Mouse (Mus musculus) heart, postnatal 0 days (tissue): ENCODE measurements at regions not wholly inside any gene's neighbourhood (a gene's known extent, or its start where the extent isn't known, plus 50 kb on each side); places are given as distances from the start of the nearest gene placed in this dataset.

Experiments used
- ATAC-seq: fragments of 200-750 bp; cut with Nextera tagmentation; 2 replicates; pipeline ENCODE4 v1.8.0; 2017; ENCODE audit warnings: low read depth, moderate number of reproducible peaks, moderate library complexity; ENCODE audit not compliant: insufficient read depth
- DNase-seq: peaks from one replicate; pipeline ENCODE4 v3.0.0-alpha.2; 2016; ENCODE audit warnings: low spot score
- H3K27ac ChIP-seq: fragments of 300-500 bp; sonication (generic); 2 replicates; pipeline ENCODE4 v1.5.1; 2014; ENCODE audit warnings: low read depth, mild to moderate bottlenecking
- H3K27me3 ChIP-seq: fragments of 300-500 bp; sonication (generic); 2 replicates; pipeline ENCODE4 v1.6.1; 2014; ENCODE audit warnings: low read length, mixed read lengths; ENCODE audit not compliant: control insufficient read depth, insufficient read depth
- H3K36me3 ChIP-seq: fragments of 300-500 bp; sonication (generic); replicated peaks from 2 replicates; pipeline ENCODE4 v1.6.1; 2014; ENCODE audit warnings: low read length, mixed read lengths; ENCODE audit not compliant: control insufficient read depth, insufficient read depth
- H3K4me1 ChIP-seq: fragments of 300-500 bp; sonication (generic); 2 replicates; pipeline ENCODE4 v1.6.1; 2014; ENCODE audit warnings: antibody characterized with exemption; ENCODE audit not compliant: control insufficient read depth, insufficient read depth
- H3K4me2 ChIP-seq: fragments of 300-500 bp; sonication (generic); 2 replicates; pipeline ENCODE4 v1.6.1; 2014; ENCODE audit warnings: low read depth, mild to moderate bottlenecking, low read length, moderate library complexity
- H3K4me3 ChIP-seq: fragments of 300-500 bp; sonication (generic); 2 replicates; pipeline ENCODE4 v1.5.1; 2014; ENCODE audit warnings: low read depth, low read length
- H3K9ac ChIP-seq: fragments of 300-500 bp; sonication (generic); replicated peaks from 2 replicates; pipeline ENCODE4 v1.6.1; 2014; ENCODE audit warnings: low read depth, low read length, mixed read lengths
- H3K9me3 ChIP-seq: fragments of 300-500 bp; sonication (generic); replicated peaks from 2 replicates; pipeline ENCODE4 v1.6.1; 2016; ENCODE audit warnings: low read length; ENCODE audit not compliant: control insufficient read depth
- CTCF ChIP-seq: IDR thresholded peaks from 2 replicates; pipeline ENCODE4 v1.5.1; 2016; ENCODE audit warnings: antibody characterized with exemption, control low read depth, low read depth
- EP300 ChIP-seq: IDR thresholded peaks from 2 replicates; pipeline ENCODE4 v1.6.1; 2016; ENCODE audit warnings: antibody characterized with exemption, low read depth
- WGBS: fragments of 180-500 bp; shearing (Covaris S2); extraction: QIAGEN DNeasy Blood & Tissue Kit; methylation state at CpG from one replicate; pipeline ENCODE4 v1.1.7; 2014; 5-methylcytosine and 5-hydroxymethylcytosine counted together

DNA sequence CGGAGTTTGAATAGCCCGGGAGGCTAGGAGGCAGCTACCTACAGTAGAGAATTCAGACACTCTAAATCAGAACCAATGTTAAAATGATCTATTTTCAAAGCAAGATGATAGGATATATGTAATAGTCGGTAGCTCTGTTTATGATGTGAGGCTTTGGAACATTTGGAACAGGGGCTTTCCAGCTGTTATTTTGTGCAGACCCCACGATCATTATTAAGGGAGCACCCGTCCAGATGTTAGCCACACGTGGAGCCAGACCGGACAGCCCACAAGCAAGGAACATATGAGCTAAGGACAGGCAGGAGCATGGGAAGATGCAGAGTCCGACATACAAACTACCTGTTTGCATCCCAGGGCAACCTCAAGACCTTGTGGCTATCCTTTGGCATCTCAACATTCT is 74.3 kb upstream of the Cpm start:
- no peak for ATAC-seq
- no peak overlapping the region for H3K9ac ChIP-seq
- H3K27me3 ChIP-seq = no peaks in the 10 kb centered on the region
- no peaks in the 10 kb centered on the region for H3K4me1 ChIP-seq
- no peak for DNase-seq
- H3K4me2 ChIP-seq = no peak overlapping the region
- H3K27ac ChIP-seq = no peak overlapping the region
- no peaks in the 10 kb centered on the region for H3K36me3 ChIP-seq
- 80% methylated on average over 8 of the region's 8 CpGs for WGBS
- TF ChIP-seq EP300 (no peak), CTCF (no peak)
- no peak overlapping the region for H3K4me3 ChIP-seq
- no peaks in the 10 kb centered on the region for H3K9me3 ChIP-seq

DNA sequence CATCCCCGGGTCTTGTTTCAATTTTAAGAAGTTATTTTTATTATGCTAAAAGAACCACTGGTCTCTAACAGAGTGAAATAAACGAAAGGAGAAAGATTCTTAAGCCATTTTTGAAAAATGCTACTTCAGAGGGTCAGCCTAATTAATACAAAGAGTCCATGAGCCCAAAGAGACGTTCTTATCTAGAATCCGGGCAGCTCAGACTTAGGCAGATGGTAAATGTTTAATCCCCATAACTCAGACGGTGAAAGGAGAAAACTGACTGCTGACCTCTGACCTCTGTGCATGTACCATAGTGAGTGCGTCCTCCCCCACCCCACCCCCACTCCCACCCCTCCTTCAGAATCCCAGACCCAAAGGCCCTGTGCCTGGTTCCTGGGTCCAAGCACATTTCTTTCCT is 74.8 kb upstream of the Cpm start:
- 53% methylated on average over 6 of the region's 6 CpGs for WGBS
- no peaks in the 10 kb centered on the region for H3K36me3 ChIP-seq

GRCm38 (mm10) chr10:117553211-117554186 is 75.8 kb upstream of the Cpm start:
- Histone ChIP-seq H3K4me2 (no peak overlapping the region), H3K4me1 (no peaks in the 10 kb centered on the region), H3K4me3 (no peak overlapping the region), H3K27me3 (no peaks in the 10 kb centered on the region), H3K9me3 (no peaks in the 10 kb centered on the region), H3K36me3 (no peaks in the 10 kb centered on the region), H3K27ac (no peak overlapping the region), H3K9ac (no peak overlapping the region)
- ATAC-seq = no peak
- WGBS = 86% methylated on average over 15 of the region's 15 CpGs
- no peak for DNase-seq
- no peak for TF ChIP-seq CTCF

More for the DNA sequence above, 74.8 kb upstream of the Cpm start:
- DNase-seq (no peak), ATAC-seq (no peak)
- Histone ChIP-seq H3K4me3 (no peak overlapping the region), H3K9ac (no peak overlapping the region), H3K4me2 (no peak overlapping the region), H3K9me3 (no peaks in the 10 kb centered on the region), H3K27me3 (no peaks in the 10 kb centered on the region), H3K4me1 (no peaks in the 10 kb centered on the region), H3K27ac (no peak overlapping the region)
- TF ChIP-seq EP300 = no peak
- no peak for TF ChIP-seq CTCF

DNA sequence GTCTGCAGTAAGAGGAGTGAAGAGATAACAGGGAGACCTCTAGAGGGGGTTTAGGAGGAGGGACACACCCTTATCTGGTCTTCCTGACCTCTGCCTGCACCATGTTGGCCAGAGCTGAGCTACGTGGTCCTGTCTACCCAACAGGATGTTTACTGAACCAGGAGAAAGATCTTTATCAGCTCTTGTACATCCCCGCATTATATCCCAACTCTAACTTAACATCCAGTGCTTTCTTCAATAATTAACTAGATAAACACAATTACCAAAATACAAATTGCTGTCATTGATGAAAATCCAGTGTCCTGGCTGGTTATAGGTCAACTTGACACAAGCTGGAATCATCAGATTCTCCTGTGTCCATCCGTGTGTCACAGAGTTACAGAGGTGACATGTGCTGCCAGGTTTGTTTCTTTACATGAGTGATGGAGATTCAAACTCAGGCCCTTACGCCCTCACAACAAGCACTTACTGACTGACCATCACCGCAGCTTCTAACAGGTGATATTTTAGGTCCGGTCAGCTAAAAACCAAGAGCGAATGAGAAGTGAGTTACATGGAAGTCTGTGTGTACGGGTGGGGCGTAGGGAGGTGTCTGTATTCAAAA is 77.1 kb upstream of the Cpm start:
- Histone ChIP-seq H3K9me3 (no peaks in the 10 kb centered on the region), H3K27me3 (no peaks in the 10 kb centered on the region), H3K4me3 (no peak overlapping the region), H3K36me3 (no peaks in the 10 kb centered on the region), H3K27ac (no peak overlapping the region), H3K4me2 (no peak overlapping the region), H3K4me1 (no peaks in the 10 kb centered on the region), H3K9ac (no peak overlapping the region)
- DNase-seq (no peak), ATAC-seq (no peak)
- TF ChIP-seq CTCF (no peak), EP300 (no peak)
- 83% methylated on average over 9 of the region's 9 CpGs for WGBS

DNA sequence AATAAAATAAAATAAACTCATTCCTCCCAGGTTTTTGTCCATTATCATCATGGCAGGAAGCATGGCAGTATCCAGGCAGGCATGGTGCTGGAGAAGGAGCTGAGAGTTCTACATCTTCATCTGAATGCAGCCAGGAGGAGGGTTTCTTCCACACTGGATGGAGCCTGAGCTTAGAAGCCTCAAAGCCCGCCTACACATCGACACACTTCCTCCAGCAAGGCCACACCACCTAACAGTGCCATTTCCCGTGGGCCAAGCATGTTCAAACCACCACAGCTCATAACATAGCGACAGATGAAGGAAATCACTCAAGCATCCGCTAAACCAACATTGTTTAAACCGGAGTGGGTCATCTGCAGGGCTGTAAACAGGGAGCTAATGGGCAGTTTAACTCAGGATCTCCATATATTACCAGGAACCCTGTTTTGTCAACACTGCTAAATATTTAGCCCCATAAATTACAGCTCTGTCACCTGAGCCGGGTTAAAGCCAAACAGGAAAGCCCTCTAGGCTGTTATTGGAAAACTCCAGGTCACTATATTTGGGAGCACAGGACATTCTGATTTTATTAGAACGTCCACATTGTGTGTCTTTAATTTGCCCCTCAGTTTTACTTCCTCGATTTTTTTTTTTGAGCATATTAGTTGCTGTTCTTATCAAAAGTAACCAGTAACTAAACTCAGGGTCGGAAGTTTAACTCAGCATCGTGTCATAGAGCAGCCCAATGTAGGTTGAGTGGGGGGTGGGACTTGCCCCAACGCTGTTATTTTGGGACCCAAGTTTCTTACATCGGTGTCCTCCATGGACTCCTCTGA is 77.9 kb upstream of the Cpm start:
- DNase-seq (no peak), ATAC-seq (no peak)
- H3K27ac ChIP-seq = no peak overlapping the region
- 74% methylated on average over 13 of the region's 13 CpGs for WGBS
- H3K4me2 ChIP-seq = no peak overlapping the region
- no peaks in the 10 kb centered on the region for H3K36me3 ChIP-seq
- no peaks in the 10 kb centered on the region for H3K27me3 ChIP-seq
- H3K9ac ChIP-seq = no peak overlapping the region
- H3K9me3 ChIP-seq = no peaks in the 10 kb centered on the region
- no peaks in the 10 kb centered on the region for H3K4me1 ChIP-seq
- no peak overlapping the region for H3K4me3 ChIP-seq
- no peak for TF ChIP-seq EP300
- TF ChIP-seq CTCF = no peak
